Mouse (Mus musculus) gastrocnemius, adult 2 months (tissue): ENCODE measurements around the gene Cd300lf. TPM values are rescaled to one million over a fixed set of nuclear protein-coding genes. Genes with fewer than 3 reads are reported as not detected.

Experiments used
- DNase-seq: peaks from one replicate; pipeline ENCODE4 v3.0.0; 2022
- H3K27ac ChIP-seq: fragments of 200-600 bp; 2 replicates; pipeline ENCODE4 v1.8.1; 2022; ENCODE audit warnings: mild to moderate bottlenecking
- H3K4me3 ChIP-seq: fragments of 200-600 bp; 2 replicates; pipeline ENCODE4 v1.8.1; 2022; ENCODE audit warnings: mild to moderate bottlenecking, moderate library complexity
- CTCF ChIP-seq: fragments of 200-600 bp; IDR thresholded peaks from 2 replicates; pipeline ENCODE4 v1.8.1; 2022; ENCODE audit warnings: antibody characterized with exemption, mild to moderate bottlenecking, moderate library complexity
- intact Hi-C: fragments of 180-260 bp; cut with DNase I; formaldehyde crosslinking; loops from one replicate; pipeline ENCODE4 v1.15.1; 2025
- total RNA-seq, 2 experiments: library from RNA; stranded (reverse); gene quantifications; 2 replicates each; pipeline ENCODE4 v1.2.3; 2021

Cd300lf gene
- total RNA-seq, 2 experiments from 2014 or later = 0.31 TPM; not detected in 1

GRCm38 (mm10) chr11:115155053-115155634, 21.4 kb upstream of the Cd300lf start:
- H3K4me3 ChIP-seq = no peak overlapping the region
- H3K27ac ChIP-seq = no peak overlapping the region
- TF ChIP-seq CTCF = no peak
- peak; percentile 10 for DNase-seq
- intact Hi-C loops = no loop called here

GRCm38 (mm10) chr11:115153699-115154292, 20.0 kb upstream of the Cd300lf start:
- Histone ChIP-seq H3K4me3 (peak overlapping the region; percentile 57), H3K27ac (0 out of 2 replicates have a peak overlapping the region, but pooled peaks have one; percentile 3)
- intact Hi-C loops = loop anchor here (1.0 kb wide), 1 partner anchor 70 kb away; no protein-coding TSS in a partner anchor
- peak; percentile 77 for DNase-seq
- peak; percentile 83 for TF ChIP-seq CTCF

GRCm38 (mm10) chr11:115153088-115153487, 19.3 kb upstream of the Cd300lf start:
- no peak for TF ChIP-seq CTCF
- intact Hi-C loops = loop anchor here (1.0 kb wide), 1 partner anchor 70 kb away; no protein-coding TSS in a partner anchor
- no peak overlapping the region for H3K4me3 ChIP-seq
- DNase-seq = no peak
- H3K27ac ChIP-seq = no peak overlapping the region

- H3K4me3 ChIP-seq = peak overlapping the region; percentile 53
- intact Hi-C loops = no loop called here
- peak; percentile 64 for DNase-seq
- no peak overlapping the region for H3K27ac ChIP-seq
- no peak for TF ChIP-seq CTCF
These were observed 18.1 kb upstream of the Cd300lf start for GRCm38 (mm10) chr11:115151755-115152429.

- TF ChIP-seq CTCF = no peak
- no peak overlapping the region for H3K27ac ChIP-seq
- no peak for DNase-seq
- intact Hi-C loops = no loop called here
- H3K4me3 ChIP-seq = no peak overlapping the region
These were observed 17.0 kb upstream of the Cd300lf start for GRCm38 (mm10) chr11:115150741-115151254.

GRCm38 (mm10) chr11:115147813-115148212, 14.0 kb upstream of the Cd300lf start:
- intact Hi-C loops = no loop called here
- no peak overlapping the region for H3K4me3 ChIP-seq
- H3K27ac ChIP-seq = no peak overlapping the region
- TF ChIP-seq CTCF = no peak
- DNase-seq = no peak

GRCm38 (mm10) chr11:115141970-115142369, 8.2 kb upstream of the Cd300lf start:
- TF ChIP-seq CTCF = no peak
- no peak for DNase-seq
- Histone ChIP-seq H3K4me3 (no peak overlapping the region), H3K27ac (no peak overlapping the region)
- intact Hi-C loops = no loop called here

GRCm38 (mm10) chr11:115138597-115139262, 4.9 kb upstream of the Cd300lf start:
- no peak for DNase-seq
- TF ChIP-seq CTCF = no peak
- Histone ChIP-seq H3K4me3 (no peak overlapping the region), H3K27ac (no peak overlapping the region)
- intact Hi-C loops = no loop called here

GRCm38 (mm10) chr11:115131768-115132381, 1.9 kb downstream of the Cd300lf start:
- TF ChIP-seq CTCF = no peak
- no peak overlapping the region for H3K4me3 ChIP-seq
- intact Hi-C loops = no loop called here

GRCm38 (mm10) chr11:115129508-115130126, 4.2 kb downstream of the Cd300lf start:
- no peak for DNase-seq
- no peak for TF ChIP-seq CTCF
- no peak overlapping the region for H3K4me3 ChIP-seq
- intact Hi-C loops = no loop called here
- H3K27ac ChIP-seq = no peak overlapping the region

More at GRCm38 (mm10) chr11:115131768-115132381, 1.9 kb downstream of the Cd300lf start:
- no peak overlapping the region for H3K27ac ChIP-seq
- no peak for DNase-seq

GRCm38 (mm10) chr11:115128483-115128882, 5.3 kb downstream of the Cd300lf start:
- Histone ChIP-seq H3K4me3 (no peak overlapping the region), H3K27ac (no peak overlapping the region)
- intact Hi-C loops = no loop called here
- no peak for TF ChIP-seq CTCF
- no peak for DNase-seq

- Histone ChIP-seq H3K27ac (no peak overlapping the region), H3K4me3 (no peak overlapping the region)
- intact Hi-C loops = no loop called here
- no peak for DNase-seq
- TF ChIP-seq CTCF = no peak
These were observed 14.4 kb downstream of the Cd300lf start for GRCm38 (mm10) chr11:115119409-115119808.
